Mouse (Mus musculus): ENCODE measurements around the gene Mrpl9. TPM values are rescaled to one million over a fixed set of nuclear protein-coding genes. Genes with fewer than 3 reads are reported as not detected.

The Mrpl9 gene
- total RNA-seq, 2 experiments from 2014 or later = 70.7 to 70.9 TPM

DNA sequence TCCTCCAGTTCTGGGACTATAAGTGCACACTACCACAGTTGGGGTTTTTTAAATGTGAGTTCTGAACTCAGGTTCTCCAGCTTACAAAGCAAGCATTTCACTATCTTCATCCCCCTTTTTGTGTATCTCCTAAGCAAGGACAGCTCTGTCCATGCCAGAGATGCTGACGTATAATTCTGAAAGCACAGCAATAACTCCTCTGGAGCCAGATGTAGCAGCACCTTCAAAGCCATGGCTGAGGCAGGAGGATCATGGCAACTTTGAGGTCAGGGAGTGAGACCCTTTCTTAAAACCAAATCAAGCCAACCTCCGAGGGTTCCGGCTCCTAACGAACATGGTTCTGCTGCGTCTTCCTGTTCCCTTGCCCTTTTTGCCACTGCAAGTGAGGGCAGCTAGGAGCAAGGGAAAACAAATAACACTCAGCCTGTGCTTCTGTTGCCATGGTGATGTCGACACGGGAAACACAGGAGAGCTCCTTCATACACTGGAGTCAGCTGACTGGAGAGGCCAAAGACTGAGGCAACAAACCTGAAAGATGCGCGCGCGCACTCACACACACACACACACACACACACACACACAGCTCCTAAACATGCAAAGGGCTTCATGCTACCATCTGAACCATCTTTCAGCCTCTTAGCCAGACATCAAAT is 20.9 kb downstream of the Mrpl9 start:
- DNase-seq (ENCODE audit: low spot score) = no peak
- intact Hi-C loops (cut with DNase I) = no loop called here

DNA sequence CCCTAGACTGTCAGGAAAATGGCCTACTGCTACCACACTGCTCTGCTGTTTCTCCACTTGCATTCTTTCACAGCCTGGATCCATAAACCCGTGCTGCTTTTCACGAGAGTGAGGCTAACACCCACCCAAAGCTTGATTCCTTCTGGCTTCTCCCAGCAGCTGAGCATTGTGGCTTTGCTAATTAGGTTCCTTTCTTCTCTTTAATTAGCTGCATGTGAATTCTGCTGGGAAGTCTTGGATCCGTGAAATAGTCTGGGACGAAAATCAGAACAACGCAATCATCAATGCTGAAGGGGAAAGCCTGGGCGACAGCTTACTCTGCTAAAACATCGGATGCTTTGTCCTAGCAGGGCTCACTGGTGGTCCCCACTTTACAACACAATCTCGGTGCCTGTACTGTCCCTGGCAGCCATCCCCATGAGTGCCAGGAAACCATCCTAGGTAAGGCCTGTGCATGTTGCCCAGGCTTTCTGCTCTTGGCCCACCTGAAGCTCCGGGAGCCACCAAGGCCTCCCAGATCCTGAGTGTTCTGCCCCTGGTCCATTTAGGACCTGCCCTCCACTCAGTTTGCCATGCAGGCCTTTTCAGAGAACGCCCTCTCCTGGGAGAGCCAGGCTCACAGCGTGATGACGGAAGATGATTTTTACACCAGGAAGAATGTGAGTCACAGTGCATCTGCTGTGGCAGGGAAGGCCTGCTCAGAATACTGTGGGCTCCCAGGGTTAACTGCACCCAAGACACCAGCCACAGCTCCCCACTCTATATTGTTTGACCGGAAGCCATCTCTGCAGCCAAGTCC is 22.7 kb downstream of the Mrpl9 start:
- intact Hi-C loops (cut with DNase I) = no loop called here
- DNase-seq (ENCODE audit: low spot score) = no peak

DNA sequence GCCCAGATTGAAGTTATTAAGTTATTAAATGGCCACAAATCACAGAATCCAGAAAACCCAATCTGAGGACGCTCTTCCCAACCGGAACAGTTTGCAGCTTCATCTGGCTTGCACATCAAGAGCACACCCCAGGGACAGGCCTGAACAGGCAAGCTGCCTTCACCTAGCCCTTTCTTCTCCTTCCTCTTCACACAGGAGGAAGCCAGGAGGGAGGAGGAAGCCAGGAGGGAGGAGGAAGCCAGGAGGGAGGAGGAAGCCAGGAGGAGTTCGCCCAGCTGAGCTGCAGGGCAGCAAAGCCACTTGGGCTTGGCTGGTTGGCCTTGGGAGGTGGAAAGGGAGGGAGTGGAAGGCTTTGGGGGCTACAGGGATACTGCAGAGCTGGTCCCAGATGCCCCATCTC is 25.8 kb downstream of the Mrpl9 start:
- DNase-seq (ENCODE audit: low spot score) = no peak
- intact Hi-C loops (cut with DNase I) = no loop called here

DNA sequence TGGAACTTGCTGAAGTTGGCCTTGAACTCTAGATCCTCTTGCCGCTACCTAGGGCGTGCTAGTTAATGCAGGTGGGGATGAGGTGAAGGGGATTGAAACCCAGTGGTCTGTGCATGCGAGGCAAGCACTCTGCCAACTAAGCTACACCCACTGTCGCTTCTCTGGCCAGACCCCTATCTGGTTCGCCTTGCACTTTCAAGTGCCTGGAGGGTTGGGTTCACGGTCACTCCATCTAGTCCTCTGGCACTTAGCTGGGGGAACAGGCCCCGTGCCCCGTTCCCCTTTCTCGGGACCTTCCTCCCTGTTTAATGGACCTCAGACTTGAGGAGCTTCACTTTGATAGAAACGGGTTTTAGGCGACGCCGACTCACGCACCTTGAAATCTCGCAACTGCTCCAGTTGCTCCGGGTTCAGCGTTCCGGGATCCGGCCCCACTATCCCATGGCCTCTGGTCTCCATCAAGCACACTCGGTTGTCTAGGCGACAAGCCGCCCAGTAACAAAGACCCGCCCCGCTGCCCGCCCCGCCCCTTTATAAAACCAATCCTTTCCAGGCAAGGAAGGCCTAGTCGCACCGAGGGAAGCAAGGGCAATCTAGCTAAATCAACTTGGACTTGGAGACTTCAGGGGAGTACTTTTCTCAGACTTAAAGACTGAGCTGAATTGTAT is 29.5 kb downstream of the Mrpl9 start:
- intact Hi-C loops (cut with DNase I) = no loop called here
- DNase-seq (ENCODE audit: low spot score) = no peak

DNA sequence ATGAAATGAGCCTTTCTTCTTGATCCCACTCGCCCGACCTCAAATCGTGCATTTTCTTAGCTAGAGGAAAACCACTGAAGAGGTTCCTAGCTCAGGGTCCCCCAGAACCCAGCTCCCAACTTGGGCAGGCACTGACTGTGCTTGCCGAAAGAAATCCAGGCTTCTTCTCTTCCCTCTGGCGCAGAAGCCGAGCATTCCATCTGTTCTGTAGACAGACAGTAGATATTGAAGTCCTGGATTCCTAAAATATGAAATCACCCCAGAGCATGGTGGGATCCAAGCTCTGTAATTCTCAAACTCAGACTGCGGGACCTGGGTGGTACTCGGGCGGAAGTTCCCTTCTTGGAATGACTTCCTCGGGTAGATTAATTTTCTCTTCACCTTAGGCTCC is 30.0 kb downstream of the Mrpl9 start:
- intact Hi-C loops (cut with DNase I) = no loop called here
- no peak for DNase-seq (ENCODE audit: low spot score)

DNA sequence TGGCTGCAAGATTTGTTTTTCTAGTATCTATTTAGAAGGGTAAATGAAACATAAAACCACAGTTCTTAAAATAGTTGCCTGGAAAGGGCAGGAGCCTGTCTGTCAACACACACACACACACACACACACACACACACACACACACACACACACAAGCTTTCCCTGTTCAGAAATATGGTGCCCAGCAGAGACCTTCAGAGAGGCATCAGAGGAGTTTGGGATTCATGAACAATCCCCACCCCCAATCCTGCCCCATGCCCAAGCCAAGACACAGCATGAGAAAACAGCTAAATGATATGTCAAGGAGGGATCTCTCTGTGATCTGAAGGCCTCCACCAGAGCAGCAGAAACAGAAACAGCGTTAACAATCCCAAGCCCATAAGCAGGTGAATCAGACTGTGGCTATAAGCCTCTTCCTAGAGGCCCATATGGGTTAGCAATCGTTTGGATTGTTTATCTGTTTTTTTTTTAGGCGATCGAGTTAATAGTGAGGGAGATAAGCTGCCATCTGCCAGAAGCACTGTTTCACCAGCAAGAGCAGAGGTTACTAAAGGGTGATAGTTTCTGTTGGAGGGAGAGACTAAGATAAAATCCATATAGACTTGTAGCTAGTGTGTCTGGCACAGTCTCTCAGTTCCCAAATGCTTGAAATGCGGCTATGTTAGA is 30.6 kb downstream of the Mrpl9 start:
- no peak for DNase-seq (ENCODE audit: low spot score)
- intact Hi-C loops (cut with DNase I) = no loop called here

DNA sequence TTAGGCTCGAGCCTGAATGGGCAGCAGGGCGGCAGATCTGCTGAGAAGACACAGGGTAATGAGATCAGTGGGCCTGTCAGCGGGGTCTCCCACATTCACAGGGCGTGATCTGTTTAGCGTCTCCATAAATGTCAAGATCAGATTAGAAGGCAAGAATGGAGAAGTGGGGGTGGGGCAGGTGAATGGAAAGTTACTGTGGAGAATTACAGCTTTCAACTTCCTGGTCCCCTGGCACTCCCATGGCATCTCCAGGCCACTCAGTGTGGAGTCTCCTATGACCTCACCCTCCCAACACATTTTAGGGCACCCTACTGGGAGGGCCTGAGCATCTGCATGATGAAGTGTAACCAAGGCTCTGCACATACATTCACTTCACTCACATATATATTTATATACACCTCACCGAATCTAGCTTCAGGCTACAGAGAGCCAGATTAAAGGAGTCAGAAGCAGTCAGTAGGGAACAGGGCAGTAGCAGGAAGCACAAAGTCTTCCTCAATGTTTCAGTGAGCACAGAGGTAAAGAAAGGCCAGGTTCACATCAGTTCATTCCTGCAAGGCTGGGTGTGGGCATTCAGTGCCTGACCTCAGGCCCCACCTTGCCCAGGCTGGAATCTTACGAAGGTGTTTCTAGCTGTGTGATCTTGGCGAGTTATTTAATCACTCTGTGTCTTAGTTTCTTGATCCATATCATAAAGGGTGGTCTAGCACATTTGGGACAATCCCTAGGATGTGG is 33.4 kb downstream of the Mrpl9 start:
- intact Hi-C loops (cut with DNase I) = no loop called here
- DNase-seq (ENCODE audit: low spot score) = no peak

DNA sequence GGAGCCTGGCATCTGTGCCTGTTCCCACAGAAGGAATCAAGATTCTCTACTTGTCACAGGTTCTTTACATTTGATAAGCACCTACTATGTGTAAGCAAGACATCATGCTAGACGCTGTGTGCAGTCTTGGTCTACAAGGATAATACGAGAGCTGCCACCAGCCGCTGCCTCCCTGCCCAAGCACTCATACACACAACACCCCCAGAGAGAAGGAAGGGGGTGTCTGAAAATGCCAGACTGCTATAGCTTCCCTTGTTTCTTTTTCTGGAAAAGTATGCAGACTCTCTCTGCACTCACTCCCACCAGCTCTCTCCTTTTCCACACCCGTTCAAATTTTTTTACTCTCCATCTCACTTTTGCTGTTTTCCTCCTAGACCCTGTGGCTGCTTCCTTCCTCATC is 34.3 kb downstream of the Mrpl9 start:
- intact Hi-C loops (cut with DNase I) = no loop called here
- no peak for DNase-seq (ENCODE audit: low spot score)

DNA sequence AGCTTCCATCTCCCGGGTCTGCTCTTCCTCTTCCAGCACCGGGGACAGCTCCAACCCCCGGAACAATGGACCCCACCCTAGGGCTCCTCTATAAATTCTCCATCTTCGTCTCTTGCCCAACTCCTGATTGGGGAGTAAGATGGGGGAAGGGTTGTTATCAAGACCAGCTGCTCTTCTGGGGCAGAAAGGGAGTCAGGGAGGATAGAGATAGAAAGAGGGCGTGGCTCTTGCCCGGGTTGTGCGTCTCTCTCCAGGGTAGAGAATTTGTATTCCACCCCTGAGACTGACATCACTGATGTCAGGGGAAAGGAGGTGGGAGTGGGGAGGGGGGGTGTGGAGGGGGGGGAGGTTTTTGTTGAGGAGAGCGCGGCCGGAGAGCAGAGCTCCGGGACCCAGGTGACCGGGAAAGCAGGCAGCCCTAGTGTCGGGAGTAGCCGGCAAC is 34.9 kb downstream of the Mrpl9 start, which contains the start of gene Celf3:
Gene Celf3 (plus strand): TSS at position 315 of the 442 bp plus-strand sequence.
- no peak for DNase-seq (ENCODE audit: low spot score)
- intact Hi-C loops (cut with DNase I) = no loop called here

DNA sequence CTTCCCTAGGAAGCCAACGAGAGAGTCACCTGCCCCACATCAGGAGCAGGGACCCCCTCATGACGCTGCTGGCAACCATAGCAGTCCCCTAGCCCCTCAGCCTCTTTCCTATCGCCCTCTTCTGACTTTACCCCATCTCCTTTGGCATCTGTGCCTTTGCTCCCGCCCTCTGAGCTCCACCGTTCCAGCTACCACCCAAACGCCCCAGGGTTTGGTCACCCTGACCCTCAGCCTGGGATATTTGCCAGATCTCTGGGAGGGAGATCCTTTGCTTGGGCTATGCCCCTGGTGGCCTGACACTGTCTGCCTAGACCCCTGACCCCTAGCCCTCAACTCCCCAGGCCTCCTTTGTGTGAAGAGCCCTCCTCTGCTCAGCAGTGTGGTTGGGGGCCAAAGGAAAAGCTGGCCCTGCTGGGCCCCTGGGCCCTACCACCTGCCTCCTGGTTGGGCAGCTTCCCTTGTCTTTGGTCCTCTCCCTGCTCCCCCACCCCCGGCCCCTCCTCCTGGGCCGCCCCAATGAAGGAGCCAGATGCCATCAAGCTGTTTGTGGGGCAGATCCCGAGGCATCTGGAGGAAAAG is 35.6 kb downstream of the Mrpl9 start:
- DNase-seq (ENCODE audit: low spot score) = no peak
- intact Hi-C loops (cut with DNase I) = no loop called here

DNA sequence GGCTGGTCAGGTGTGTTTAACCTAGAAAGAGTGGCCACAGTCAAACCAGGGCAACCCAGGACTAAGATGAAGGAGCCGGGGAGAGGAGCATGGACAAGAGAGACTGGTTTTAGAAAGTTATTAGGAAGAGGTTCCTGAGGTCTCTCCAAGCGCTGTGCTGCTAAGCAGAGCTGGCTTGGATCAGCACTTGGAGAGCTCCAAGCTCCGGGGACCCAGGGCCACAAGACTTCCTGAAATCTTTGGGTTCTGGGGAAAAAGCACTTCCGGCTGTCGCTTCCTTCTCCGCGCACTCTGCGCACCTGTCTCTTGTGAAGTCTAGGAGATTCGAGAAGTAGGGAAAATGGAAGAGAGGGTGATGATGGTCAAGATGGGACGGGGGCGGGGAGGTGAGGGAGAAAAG is 36.4 kb downstream of the Mrpl9 start:
- intact Hi-C loops (cut with DNase I) = no loop called here
- no peak for DNase-seq (ENCODE audit: low spot score)

DNA sequence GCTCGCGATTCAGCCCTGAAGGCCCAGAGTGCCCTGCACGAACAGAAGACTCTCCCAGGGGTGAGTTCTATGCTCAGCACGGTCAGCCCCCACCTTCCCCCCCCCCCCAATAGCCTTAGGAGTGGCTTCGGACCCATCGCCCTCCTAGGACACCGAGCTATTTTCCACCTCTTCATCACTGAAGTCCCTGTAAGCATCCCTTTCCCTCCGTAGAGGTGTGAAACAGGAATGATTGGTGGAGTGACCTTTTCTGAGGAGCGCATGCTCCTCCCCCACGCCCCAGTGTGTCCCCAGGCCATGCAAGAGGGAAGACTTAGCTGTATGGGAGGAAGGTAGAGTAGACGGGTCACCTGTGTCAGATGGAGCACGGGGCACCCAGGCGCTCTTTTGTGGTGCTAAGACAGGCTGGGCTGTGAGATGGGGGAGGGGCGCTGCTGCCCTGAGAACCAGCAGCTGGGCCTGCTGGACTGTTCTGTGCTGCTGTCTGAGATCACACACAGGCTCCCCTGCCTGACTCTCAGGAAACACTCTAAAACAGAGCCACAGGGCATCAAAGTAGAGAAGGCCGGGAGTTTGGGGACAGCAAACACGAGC is 37.3 kb downstream of the Mrpl9 start, which contains the start of gene Riiad1:
Gene Riiad1 (minus strand): TSS at position 51 of the 594 bp plus-strand sequence.
- DNase-seq (ENCODE audit: low spot score) = no peak
- intact Hi-C loops (cut with DNase I) = no loop called here

DNA sequence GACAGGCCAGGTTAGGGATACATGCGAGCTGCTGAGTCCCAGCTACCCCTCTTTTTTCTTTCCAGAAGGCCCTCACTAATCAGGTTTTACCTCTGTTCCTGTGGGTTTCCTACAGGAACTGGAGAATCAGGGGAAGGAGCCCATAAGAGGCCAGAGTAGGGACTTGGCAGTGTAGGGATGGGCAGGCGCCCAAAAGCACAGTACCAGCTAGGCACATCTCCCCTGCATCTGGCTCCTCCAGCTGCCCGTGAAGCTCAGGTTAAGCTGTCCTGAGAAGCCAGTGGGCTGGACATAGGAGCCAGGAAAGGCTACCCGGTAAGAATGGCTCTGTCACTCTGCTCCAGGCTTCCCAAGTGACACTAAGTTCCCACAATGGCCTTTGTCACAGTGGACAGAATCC is 38.3 kb downstream of the Mrpl9 start:
- DNase-seq (ENCODE audit: low spot score) = no peak
- intact Hi-C loops (cut with DNase I) = no loop called here

DNA sequence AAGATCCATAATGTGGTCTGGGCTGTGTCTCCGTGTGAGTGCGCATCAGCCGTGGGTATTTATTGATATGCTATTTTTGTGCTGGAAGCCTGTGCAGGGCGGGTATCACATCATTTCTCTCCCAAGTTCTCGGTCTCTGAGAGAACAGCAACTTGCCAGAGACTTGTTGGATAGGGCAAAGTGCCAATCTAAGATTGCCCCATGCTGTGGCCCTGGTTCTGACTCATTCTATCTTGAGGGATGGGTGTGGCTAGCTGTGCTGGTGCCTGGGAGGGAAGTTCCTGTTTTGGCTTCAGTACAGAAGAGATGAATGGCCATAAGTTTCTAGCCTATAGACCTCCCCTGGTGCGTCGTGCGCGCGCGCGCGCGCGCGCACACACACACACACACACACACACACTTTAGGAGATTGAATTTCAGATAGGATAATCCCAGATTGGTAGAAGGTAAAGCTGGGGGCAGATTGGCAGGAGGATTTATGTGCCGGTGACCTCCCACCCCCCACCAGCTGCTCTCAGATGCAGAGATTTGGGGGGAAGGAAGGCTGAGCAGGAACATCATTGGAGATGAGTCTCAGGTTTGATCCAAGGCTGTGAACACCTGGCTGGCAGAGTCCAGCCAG is 39.8 kb downstream of the Mrpl9 start:
- intact Hi-C loops (cut with DNase I) = no loop called here
- DNase-seq (ENCODE audit: low spot score) = no peak

DNA sequence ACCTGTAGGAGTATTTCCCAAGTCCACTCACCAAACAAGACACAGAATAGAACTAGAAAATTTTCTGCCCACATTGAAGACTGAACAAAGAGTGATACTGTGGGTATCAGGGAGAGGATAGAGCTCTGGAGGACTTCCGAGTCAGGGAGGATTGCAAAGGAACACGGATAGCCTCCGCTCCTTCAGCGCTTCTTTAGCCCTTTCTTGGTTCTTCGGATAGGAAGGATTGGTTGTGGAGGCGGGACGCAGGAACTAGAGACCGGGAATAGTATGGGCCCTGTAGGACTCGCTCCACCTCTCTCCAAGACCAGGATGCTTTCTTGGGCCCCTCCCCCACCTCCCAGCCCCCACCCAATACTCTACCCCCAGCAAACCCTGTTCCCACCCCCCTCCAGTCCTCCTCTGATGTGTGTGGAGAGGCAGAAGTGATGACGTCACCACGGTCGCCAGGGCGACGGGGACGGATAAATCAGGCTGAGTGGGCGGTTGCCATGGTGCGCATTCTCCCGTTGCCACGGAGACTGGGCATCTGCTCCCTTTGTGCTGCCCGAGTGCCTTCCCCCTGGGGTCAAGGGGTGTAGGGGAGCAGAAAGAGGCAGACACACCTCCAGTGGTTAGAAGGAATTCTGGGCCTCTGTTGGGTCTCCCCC is 40.8 kb downstream of the Mrpl9 start:
- intact Hi-C loops (cut with DNase I) = no loop called here

DNA sequence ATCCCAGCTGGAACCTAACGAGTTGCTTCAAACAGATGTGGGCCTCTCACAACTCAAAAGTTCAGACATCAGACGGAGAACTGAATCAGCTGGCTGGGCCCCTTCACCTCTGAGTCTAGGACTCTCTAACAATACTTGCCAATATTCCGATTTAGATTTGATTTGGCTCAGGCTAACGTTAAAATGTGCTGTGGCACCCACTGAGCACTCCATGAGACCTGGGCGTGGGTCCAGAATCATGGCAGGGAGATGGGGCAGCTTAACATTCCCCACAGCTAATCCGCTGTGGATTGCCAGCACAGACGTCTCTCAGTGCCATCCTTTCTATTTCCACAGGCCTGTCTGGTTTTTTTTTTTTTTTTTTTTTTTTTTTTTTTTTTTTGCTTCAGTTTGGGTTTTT is 42.8 kb downstream of the Mrpl9 start:
- intact Hi-C loops (cut with DNase I) = no loop called here

More for the DNA sequence above, 40.8 kb downstream of the Mrpl9 start:
- DNase-seq (ENCODE audit: low spot score) = no peak

DNA sequence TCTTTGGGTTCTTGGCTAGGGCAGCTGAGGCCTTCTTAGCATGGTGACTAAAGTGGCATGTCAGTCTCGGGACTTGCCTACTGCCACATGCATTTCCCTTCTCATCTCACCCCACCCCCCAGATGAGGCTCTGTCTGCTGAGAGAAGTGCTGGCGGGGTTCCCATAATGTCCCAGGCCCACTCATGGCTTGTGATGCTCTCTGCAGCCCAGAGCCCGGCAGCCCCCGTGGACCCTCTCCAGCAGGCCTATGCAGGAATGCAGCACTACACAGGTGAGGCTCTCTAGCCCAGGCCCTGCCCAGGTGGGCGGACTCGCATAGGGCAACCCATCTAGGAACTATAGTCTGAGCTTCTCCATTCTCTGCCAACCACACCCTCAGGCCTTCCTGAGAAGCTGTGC is 44.5 kb downstream of the Mrpl9 start:
- DNase-seq (ENCODE audit: low spot score) = no peak

More for the DNA sequence above, 42.8 kb downstream of the Mrpl9 start:
- DNase-seq (ENCODE audit: low spot score) = no peak

DNA sequence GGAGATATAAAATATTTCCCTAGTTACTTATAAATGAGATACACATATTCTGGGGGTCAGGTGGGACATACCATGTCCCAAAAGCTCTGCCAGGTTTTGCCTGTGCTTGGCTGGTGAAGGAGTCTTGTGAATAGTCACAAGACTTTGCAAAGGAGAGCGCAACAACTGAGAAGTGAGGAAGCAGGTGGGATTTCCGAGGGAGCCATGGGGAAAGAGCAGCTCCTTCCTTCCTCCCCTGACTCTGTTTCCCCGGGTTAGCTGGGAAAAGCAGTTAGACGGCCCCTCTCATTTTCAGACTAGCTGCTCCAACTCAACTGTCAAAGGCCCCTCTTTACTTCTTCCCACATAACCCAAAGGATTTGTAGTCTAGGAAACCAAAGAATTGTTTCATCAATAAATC is 54.0 kb downstream of the Mrpl9 start:
- intact Hi-C loops (cut with DNase I) = no loop called here
- DNase-seq (ENCODE audit: low spot score) = no peak

More for the DNA sequence above, 44.5 kb downstream of the Mrpl9 start:
- intact Hi-C loops (cut with DNase I) = no loop called here

Data from heart, postnatal 25 days (tissue).